Comparison of ENCODE assay signal across 8 mouse cellular contexts in the genomic region with DNA sequence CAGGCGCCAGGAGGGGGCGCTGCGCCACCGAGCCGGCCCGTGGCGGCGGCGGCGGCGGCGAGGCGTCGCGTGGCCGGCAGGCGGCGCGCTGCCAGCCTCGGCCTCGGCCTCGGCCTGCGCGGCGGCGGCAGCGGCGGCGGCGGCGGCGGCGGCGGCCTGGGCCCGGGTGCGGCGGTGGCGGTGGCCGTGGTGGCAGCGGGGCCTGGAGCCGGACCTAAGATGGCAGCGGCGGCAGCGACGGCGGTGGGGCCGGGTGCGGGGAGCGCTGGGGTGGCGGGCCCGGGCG. TPM values are rescaled to one million over a fixed set of nuclear protein-coding genes. Genes with fewer than 3 reads are reported as not detected.
DNase-seq lines count a peak whose midpoint lies in the region; ATAC-seq and TF ChIP-seq lines count a peak whose summit lies in the region.

Gene Carm1 (plus strand): TSS at position 106 of the 286 bp plus-strand sequence.

- H3K36me3 ChIP-seq in C2C12 (ENCODE audit: control insufficient read depth, insufficient read depth), result peaks cover 22% of the 10 kb centered on the region
- H3K36me3 ChIP-seq in erythroblast, embryonic 14.5 days (ENCODE audit: control insufficient read depth), result peaks cover 36% of the 10 kb centered on the region
- peaks cover 16% of the 10 kb centered on the region for H3K36me3 ChIP-seq in neural tube, embryonic 12.5 days

- WGBS in neural tube, embryonic 12.5 days, result 2% methylated on average over 18 of the region's 52 CpGs

- peak within 1 kb of the TSS; percentile 55 for H3K4me3 ChIP-seq in C2C12 (ENCODE audit: insufficient read depth, poor library complexity, severe bottlenecking)
- H3K4me3 ChIP-seq in erythroblast, embryonic 14.5 days (replicated peaks), result peak within 1 kb of the TSS; percentile 93
- peak within 1 kb of the TSS; percentile 83 for H3K4me3 ChIP-seq in neural tube, embryonic 12.5 days

- peak; percentile 74 for DNase-seq in cerebellum, adult 11-12 months
- DNase-seq in cerebellum, adult 11 months, result no peak
- no peak for DNase-seq in heart, postnatal 14 days
- no peak for DNase-seq in left cerebral cortex, postnatal 14 days (ENCODE audit: low spot score in 2 of 2)
- DNase-seq in cerebellum, adult 18-20 months, result no peak

- peaks cover 46% of the 10 kb centered on the region for H3K79me2 ChIP-seq in C2C12 (ENCODE audit: control insufficient read depth, insufficient read depth)

- no peak; the same call in 1 of the 2 replicates for ATAC-seq in neural tube, embryonic 12.5 days (ENCODE audit: low FRiP score, low read depth)

- peak within 1 kb of the TSS; percentile 96 for H3K27ac ChIP-seq in neural tube, embryonic 12.5 days

- peaks cover 58% of the 10 kb centered on the region for H3K4me1 ChIP-seq in erythroblast, embryonic 14.5 days (ENCODE audit: control insufficient read depth)
- peaks cover 22% of the 10 kb centered on the region for H3K4me1 ChIP-seq in neural tube, embryonic 12.5 days

- TF ChIP-seq CTCF in C2C12 (IDR thresholded peaks at IDR 0.05; ENCODE audit: control insufficient read depth, insufficient read depth, insufficient read length), result peak; percentile 99

- no peaks in the 10 kb centered on the region for H3K27me3 ChIP-seq in C2C12 (ENCODE audit: control insufficient read depth, insufficient read depth, insufficient read length)
- H3K27me3 ChIP-seq in erythroblast, embryonic 14.5 days (ENCODE audit: control insufficient read depth), result no peaks in the 10 kb centered on the region
- H3K27me3 ChIP-seq in neural tube, embryonic 12.5 days (replicated peaks), result no peaks in the 10 kb centered on the region

- H3K9ac ChIP-seq in neural tube, embryonic 12.5 days, result peak within 1 kb of the TSS; percentile 93

- peak within 1 kb of the TSS; percentile 81 for H3K4me2 ChIP-seq in neural tube, embryonic 12.5 days (replicated peaks)

- H3K9me3 ChIP-seq in erythroblast, embryonic 14.5 days (ENCODE audit: control insufficient read depth, low read length), result no peaks in the 10 kb centered on the region
- H3K9me3 ChIP-seq in neural tube, embryonic 12.5 days, result no peaks in the 10 kb centered on the region

- peaks cover 40% of the 10 kb centered on the region for H3K79me3 ChIP-seq in C2C12 (ENCODE audit: low read depth)

- peak within 1 kb of the TSS; percentile 96 for H3ac ChIP-seq in C2C12 (ENCODE audit: control insufficient read depth, insufficient read length, low read depth)

- intact Hi-C loops in heart, postnatal 14 days (cut with DNase I), result loop anchor here (5.0 kb wide), 1 partner anchor 46 kb away; the partner anchor contains the start of genes Timm29 and Yipf2
- intact Hi-C loops in left cerebral cortex, postnatal 14 days (cut with DNase I), result loop anchor here (2.0 kb wide), 1 partner anchor 46 kb away; the partner anchor contains the start of genes Timm29 and Yipf2

TF ChIP-seq in C2C12, 6 proteins besides CTCF, POLR2A, EP300 and RAD21:
- TF ChIP-seq FOSL1 (IDR thresholded peaks at IDR 0.05; ENCODE audit: insufficient read depth, low read length, poor library complexity, severe bottlenecking) (no peak), USF1 (IDR thresholded peaks at IDR 0.05; ENCODE audit: low read depth) (no peak), MYOG (IDR thresholded peaks at IDR 0.05; ENCODE audit: control insufficient read depth, extremely low read depth, insufficient read length) (no peak), MAX (IDR thresholded peaks at IDR 0.05) (no peak), MYOD1 (IDR thresholded peaks at IDR 0.05; ENCODE audit: control insufficient read depth, insufficient read length, low read depth) (no peak), CEBPB (IDR thresholded peaks at IDR 0.05; ENCODE audit: low read depth) (no peak)

RNA-seq across cellular contexts. Expression of gene Carm1, which starts in this region (rescaled TPM):
- 69.9 TPM for polyA plus RNA-seq in C2C12 (2012; fragmentation: generic; extraction: Trizol)
- polyA plus RNA-seq in erythroblast, embryonic 14.5 days (2012), result 41.9 and 46.0 TPM in 2 replicates
- 10 to 100 TPM; 50.3 to 54.2 TPM for total RNA-seq in heart, postnatal 14 days (2021)
- total RNA-seq in left cerebral cortex, postnatal 14 days (2021), result 10 to 100 TPM; 68.8 to 76.2 TPM
- polyA plus RNA-seq in neural tube, embryonic 12.5 days (2016; fragmentation: Nextera tagmentation; extraction: Ambion mirVana), result 64.4 and 77.4 TPM in 2 replicates
